Mouse (Mus musculus) NIH3T3 (cell line): ENCODE measurements around the gene Gm26620.

Source experiments
- DNase-seq: peaks from one replicate; pipeline ENCODE4 v3.0.0-alpha.2; 2012; ENCODE audit warnings: low read depth

Gene Gm26620

GRCm38 (mm10) chr1:170911907-170912660 is 27.2 kb downstream of the Gm26620 start:
- DNase-seq = peak; percentile 96

GRCm38 (mm10) chr1:170912891-170913615 is 28.2 kb downstream of the Gm26620 start, which contains the start of gene Fcrlb:
Gene Fcrlb (minus strand): TSS chr1:170912941.
- DNase-seq = peak; percentile 60

GRCm38 (mm10) chr1:170915657-170916056 is 30.8 kb downstream of the Gm26620 start:
- no peak for DNase-seq

- DNase-seq = no peak
Measured at GRCm38 (mm10) chr1:170919308-170919707, 34.4 kb downstream of the Gm26620 start.

GRCm38 (mm10) chr1:170924485-170924884 is 39.6 kb downstream of the Gm26620 start:
- DNase-seq = no peak

GRCm38 (mm10) chr1:170926941-170927340 is 42.1 kb downstream of the Gm26620 start:
- no peak for DNase-seq

- DNase-seq = no peak
Measured at GRCm38 (mm10) chr1:170927378-170927777, 42.5 kb downstream of the Gm26620 start, which contains the start of gene Fcrla. Gene Fcrla (minus strand): TSS chr1:170927583.

- DNase-seq = no peak
Measured at GRCm38 (mm10) chr1:170928467-170928866, 43.6 kb downstream of the Gm26620 start.

GRCm38 (mm10) chr1:170929245-170929644 is 44.4 kb downstream of the Gm26620 start:
- no peak for DNase-seq

GRCm38 (mm10) chr1:170932043-170932442 is 47.2 kb downstream of the Gm26620 start:
- DNase-seq = no peak

GRCm38 (mm10) chr1:170933386-170933920 is 48.6 kb downstream of the Gm26620 start:
- DNase-seq = no peak

GRCm38 (mm10) chr1:170933940-170934339 is 49.1 kb downstream of the Gm26620 start:
- DNase-seq = no peak

- no peak for DNase-seq
Measured at GRCm38 (mm10) chr1:170934383-170934782, 49.5 kb downstream of the Gm26620 start.
